Mouse (Mus musculus) lung, adult 2 months (tissue): ENCODE data around the gene Vmn2r105. TPM values are rescaled to one million over a fixed set of nuclear protein-coding genes. Genes with fewer than 3 reads are reported as not detected.

Experiments used
- DNase-seq: peaks from one replicate; pipeline ENCODE4 v3.0.0; 2022
- H3K4me1 ChIP-seq: fragments of 200-500 bp; 2 replicates; pipeline ENCODE4 v1.6.1; 2011; ENCODE audit warnings: low read length; ENCODE audit not compliant: control insufficient read depth, insufficient read depth
- H3K4me3 ChIP-seq: fragments of 200-500 bp; replicated peaks from 2 replicates; pipeline ENCODE3; 2011; ENCODE audit warnings: low read depth, mild to moderate bottlenecking, control low read depth, low read length; ENCODE audit errors: extremely low read depth
- CTCF ChIP-seq: fragments of 200-500 bp; IDR thresholded peaks from 2 replicates; pipeline ENCODE4 v1.5.1; 2011; ENCODE audit warnings: mild to moderate bottlenecking, low read length, control low read depth; ENCODE audit not compliant: insufficient read depth
- POLR2A ChIP-seq: fragments of 200-500 bp; IDR thresholded peaks from 2 replicates; pipeline ENCODE4 v1.6.1; 2011; ENCODE audit warnings: low read depth, mild to moderate bottlenecking, control low read depth, low read length, borderline replicate concordance; ENCODE audit errors: extremely low read depth
- WGBS: fragments of 180-500 bp; shearing (Covaris S2); methylation state at CpG from one replicate; pipeline ENCODE4 v1.1.7; 2018; 5-methylcytosine and 5-hydroxymethylcytosine counted together
- polyA plus RNA-seq: library from polyadenylated mRNA; depleted of rRNA; stranded (reverse); fragments of >200 nt; gene quantifications from 2 replicates; pipeline ENCODE4 v1.2.3, GENCODE M21; 2012; rRNA removed

Gene Vmn2r105
- not detected in 2 replicates for polyA plus RNA-seq

- Histone ChIP-seq H3K4me1 (no peaks in the 10 kb centered on the region), H3K4me3 (no peak within 1 kb of the TSS)
- TF ChIP-seq CTCF = no peak
- no peak for TF ChIP-seq POLR2A
- no peak for DNase-seq
- WGBS = 62% methylated on average over 2 of the region's 2 CpGs
Measured at GRCm38 (mm10) chr17:20234952-20235351, at the start of gene Vmn2r105. Gene Vmn2r105, minus strand, starts transcription at chr17:20235052.

- no peak for TF ChIP-seq CTCF
- no peak for TF ChIP-seq POLR2A
- Histone ChIP-seq H3K4me3 (no peak overlapping the region), H3K4me1 (no peaks in the 10 kb centered on the region)
- whole genome bisulfite sequencing = 54% methylated on average over 4 of the region's 4 CpGs
- no peak for DNase-seq
Measured at GRCm38 (mm10) chr17:20255522-20255921, 20.7 kb upstream of the Vmn2r105 start.

GRCm38 (mm10) chr17:20182997-20183396 is 51.9 kb downstream of the Vmn2r105 start, which contains the start of gene Fpr-rs6:
Gene Fpr-rs6, minus strand, starts transcription at chr17:20183097.
- TF ChIP-seq CTCF (no peak), POLR2A (no peak)
- no peak for DNase-seq
- no peaks in the 10 kb centered on the region for H3K4me1 ChIP-seq

More at GRCm38 (mm10) chr17:20182997-20183396, 51.9 kb downstream of the Vmn2r105 start, which contains the start of gene Fpr-rs6:
- H3K4me3 ChIP-seq = no peak within 1 kb of the TSS

Other genes with a start within 250 kb of the Vmn2r105 start
- gene Vmn2r104, start 186.7 kb downstream of the Vmn2r105 start, polyA plus RNA-seq = not detected in 2 replicates
- gene Fpr-rs7, start 120.8 kb downstream of the Vmn2r105 start, polyA plus RNA-seq = not detected in 2 replicates
- gene Fpr-rs6, start 52.0 kb downstream of the Vmn2r105 start, polyA plus RNA-seq = not detected in 2 replicates
- gene Vmn2r106, start 50.5 kb upstream of the Vmn2r105 start, polyA plus RNA-seq = not detected in 2 replicates
- not detected in 2 replicates for gene Vmn2r107, start 110.2 kb upstream of the Vmn2r105 start, polyA plus RNA-seq
- gene Vmn1r224, start 179.1 kb upstream of the Vmn2r105 start, polyA plus RNA-seq = not detected in 2 replicates
- not detected in 2 replicates for gene Vmn2r108, start 246.3 kb upstream of the Vmn2r105 start, polyA plus RNA-seq